Mouse (Mus musculus) erythroid progenitor cell, adult 5-6 weeks (primary cell): Measurements from ENCODE around the gene Ncdn. TPM values are rescaled to one million over a fixed set of nuclear protein-coding genes. Genes with fewer than 3 reads are reported as not detected.

Source experiments
- ATAC-seq: replicated peaks from 2 replicates; pipeline ENCODE4 v1.8.0; 2016; ENCODE audit warnings: moderate number of reproducible peaks, mild to moderate bottlenecking, moderate TSS enrichment, inconsistent platforms; ENCODE audit not compliant: poor library complexity, low FRiP score, severe bottlenecking
- total RNA-seq, 2 experiments: library from RNA; stranded (forward) in 1 of 2; stranded (reverse) in 1 of 2; fragments of 150-400 nt in 1 of 2; fragments of 186-747, 209-891 nt in 1 of 2; gene quantifications; 2 replicates each; pipeline versions ENCODE4 v1.2.3 to v1.2.4; 2015 to 2017; ENCODE audit warnings: low replicate concordance in 2 of 2

Gene Ncdn
- total RNA-seq, 2 experiments from 2014 or later = 1.3 to 3.0 TPM

DNA sequence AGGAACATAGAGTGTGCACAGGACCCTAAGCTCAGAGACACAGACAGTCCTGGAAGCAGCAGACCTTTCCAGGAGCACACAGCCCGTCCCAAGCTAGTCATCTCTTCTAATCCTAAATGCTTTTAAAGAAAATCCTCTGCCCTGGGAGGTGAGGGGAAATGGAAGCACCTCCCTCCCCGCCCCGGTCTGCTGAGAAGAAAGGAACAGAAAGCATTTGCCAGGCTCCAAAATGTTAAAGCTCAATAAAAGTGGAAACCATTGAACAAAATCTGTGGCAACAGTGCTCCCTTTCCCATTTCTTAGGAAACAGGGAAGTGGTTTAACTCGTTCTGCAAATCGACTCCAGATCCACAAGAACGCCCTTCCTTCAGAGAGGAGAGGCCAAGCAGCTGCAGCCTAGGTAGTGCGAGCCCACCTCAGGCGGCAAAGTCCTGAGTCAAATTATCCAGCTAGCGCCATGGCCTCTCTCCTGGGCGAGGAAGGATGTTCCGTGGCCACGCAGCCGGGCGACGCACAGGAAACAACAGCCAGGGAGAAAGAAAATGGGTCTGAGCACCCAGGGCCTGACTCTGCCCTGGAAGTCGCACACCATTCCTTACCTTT is 19.1 kb downstream of the Ncdn start:
- no peak for ATAC-seq

DNA sequence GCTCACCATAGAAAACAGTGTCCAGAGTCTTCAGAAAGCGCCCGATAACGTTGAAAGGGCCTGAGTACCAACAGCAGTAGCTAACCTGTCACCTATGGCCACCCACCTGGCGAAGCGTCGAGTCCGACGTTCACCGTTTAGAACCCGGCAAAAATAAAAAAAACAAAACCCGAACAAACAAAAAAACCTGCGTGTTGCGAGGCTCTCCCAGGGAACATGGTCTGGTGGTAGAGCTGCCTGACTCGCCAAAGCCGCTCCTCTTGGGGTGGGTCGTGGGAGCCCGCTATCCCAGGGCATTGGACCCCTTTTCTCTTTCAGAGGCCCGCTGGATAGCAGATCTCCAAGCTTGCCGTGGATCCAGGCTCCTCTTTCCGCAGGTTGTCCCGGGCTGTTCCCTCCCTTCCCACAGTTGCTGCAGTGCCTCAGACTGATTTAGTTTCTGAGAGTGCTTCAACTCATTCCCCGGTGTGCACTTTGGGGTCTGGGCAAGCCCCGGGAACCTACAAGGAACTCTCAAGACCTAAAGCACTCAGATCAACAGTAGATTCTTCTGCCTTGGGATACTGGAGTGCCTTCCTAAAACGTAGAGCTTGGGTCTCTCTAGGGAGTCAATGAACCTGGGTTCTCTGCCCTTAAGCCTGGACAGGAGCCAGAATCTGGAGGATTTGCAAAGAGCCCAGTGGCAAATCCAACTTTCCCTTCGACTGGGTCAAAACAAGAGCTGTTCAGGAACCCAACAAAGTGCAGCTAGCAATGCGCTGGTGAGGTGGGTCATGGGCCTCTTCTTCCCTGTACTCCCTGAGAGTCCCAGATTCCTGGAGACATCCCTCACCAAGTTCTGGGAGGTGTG is 20.5 kb downstream of the Ncdn start:
- ATAC-seq = no peak

DNA sequence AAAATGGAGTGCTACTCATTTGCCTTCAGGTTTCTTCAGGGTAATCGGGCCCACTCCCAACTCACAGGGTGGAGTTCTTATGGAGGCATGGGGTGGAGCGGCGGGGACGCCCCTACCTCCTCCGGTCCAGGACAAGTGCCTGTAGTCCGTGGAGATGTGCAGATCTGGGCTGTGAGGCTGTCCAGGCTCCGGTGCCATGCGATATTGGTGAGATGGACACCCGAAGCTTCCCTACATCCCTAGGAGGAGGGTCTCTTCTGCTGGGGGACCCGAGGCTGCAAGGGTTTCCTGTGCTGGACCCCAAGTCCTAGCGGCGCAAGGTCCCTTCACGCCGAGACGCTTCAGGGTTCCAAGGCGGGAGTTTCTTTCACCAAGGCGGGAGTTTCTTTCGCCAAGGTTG is 21.1 kb downstream of the Ncdn start:
- ATAC-seq = no peak

DNA sequence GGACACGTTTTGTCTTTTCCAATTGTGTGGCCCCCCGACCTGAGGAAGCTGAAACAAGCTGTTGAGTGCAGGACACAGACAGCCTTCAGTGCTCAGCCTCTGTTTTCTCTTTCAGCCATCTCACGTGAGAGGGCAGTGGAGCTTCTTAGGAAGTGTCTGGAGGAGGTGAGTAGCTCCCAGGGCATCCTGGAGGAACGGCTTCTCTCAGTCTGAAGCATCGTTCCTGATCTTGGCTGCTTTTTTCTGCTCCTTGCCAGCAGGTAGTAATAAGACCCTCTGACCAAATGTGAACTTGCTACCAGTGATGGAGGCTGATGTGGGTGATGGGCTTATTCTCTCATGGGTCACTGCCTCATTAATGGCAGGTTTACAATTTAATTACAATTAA is 45.8 kb downstream of the Ncdn start:
- no peak for ATAC-seq

DNA sequence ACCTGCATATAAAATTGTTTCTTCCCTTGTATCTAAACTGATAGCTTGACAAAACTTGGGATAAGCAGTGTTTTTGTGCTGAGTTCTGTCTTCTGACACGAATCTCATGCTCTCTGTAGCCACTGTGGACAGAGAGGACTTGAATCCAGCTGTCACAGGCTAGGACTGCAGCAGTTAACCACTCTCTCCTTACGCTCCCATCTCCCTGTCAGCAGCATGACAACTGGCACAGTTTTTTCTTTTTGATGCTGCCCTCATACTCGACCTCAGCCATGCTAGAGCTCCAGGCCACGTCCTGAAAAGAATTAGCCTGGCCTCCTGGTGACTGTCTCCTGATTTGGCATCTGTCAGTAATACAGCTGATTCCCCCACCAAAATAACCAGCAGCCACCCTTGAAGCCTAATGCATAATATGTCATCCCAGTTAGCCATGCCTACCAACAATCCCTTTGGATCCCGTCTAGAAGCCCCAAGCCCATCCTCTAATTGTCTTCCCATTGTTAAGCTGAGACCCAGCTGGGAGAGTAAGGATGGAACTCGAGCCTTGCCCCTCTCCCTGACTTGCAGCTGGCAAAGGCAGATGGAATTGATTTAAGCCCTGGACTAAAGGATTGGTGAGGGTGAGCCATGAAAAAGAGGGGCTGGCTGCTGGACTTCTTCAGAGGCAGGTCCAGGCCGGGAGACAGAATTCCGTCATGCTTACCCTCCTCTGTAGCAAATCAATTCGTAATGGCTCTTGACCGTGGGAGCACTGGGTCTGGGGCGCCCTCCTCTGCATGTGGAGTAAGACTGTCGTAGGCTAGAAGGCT is 46.4 kb downstream of the Ncdn start:
- ATAC-seq = no peak

DNA sequence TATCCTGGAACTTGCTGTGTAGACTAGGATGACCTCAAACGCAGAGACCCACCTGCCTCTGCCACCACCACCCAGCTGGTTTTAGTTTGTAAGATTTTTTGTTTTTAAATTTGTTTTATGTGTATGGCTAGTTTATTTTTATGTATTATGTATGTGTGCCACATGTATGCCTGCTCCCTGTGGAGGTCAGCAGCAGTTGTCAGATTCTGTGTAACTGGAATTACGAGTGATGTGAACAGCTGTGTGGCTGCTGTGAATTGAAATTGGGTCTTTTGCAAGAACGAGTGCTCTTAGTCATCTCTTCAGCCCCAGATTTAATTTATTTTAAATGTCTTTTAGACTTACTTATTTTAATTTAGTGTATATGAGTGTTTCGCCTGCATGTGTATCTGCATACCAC is 56.3 kb downstream of the Ncdn start:
- ATAC-seq = no peak

Other genes starting within 250 kb of the Ncdn start
- gene Ago4, start 220.0 kb downstream of the Ncdn start, total RNA-seq (2015; ENCODE audit: low replicate concordance) = 0.84 TPM in 1 of 2 replicates, not detected in the other
- 0.45 and 0.90 TPM in 2 replicates for gene Ago4, start 220.0 kb downstream of the Ncdn start, total RNA-seq (2017; ENCODE audit: low replicate concordance)
- 76.3 and 172 TPM in 2 replicates for gene Clspn, start 196.5 kb downstream of the Ncdn start, total RNA-seq (2015; ENCODE audit: low replicate concordance)
- gene Clspn, start 196.5 kb downstream of the Ncdn start, total RNA-seq (2017; ENCODE audit: low replicate concordance) = 304 and 354 TPM in 2 replicates
- not detected in 2 replicates for gene 5730409E04Rik, start 143.6 kb downstream of the Ncdn start, total RNA-seq (2015; ENCODE audit: low replicate concordance)
- gene 5730409E04Rik, start 143.6 kb downstream of the Ncdn start, total RNA-seq (2017; ENCODE audit: low replicate concordance) = 0.39 TPM in 1 of 2 replicates, not detected in the other
- gene Psmb2, start 75.8 kb downstream of the Ncdn start, total RNA-seq (2015; ENCODE audit: low replicate concordance) = 78.2 and 88.0 TPM in 2 replicates
- gene Psmb2, start 75.8 kb downstream of the Ncdn start, total RNA-seq (2017; ENCODE audit: low replicate concordance) = 11.7 and 47.1 TPM in 2 replicates
- not detected in 2 replicates for gene Tfap2e, start 17.2 kb downstream of the Ncdn start, total RNA-seq (2015; ENCODE audit: low replicate concordance)
- gene Tfap2e, start 17.2 kb downstream of the Ncdn start, total RNA-seq (2017; ENCODE audit: low replicate concordance) = not detected in 2 replicates
- gene AU040320, start 106 bp upstream of the Ncdn start, total RNA-seq (2015; ENCODE audit: low replicate concordance) = 11.3 and 24.5 TPM in 2 replicates
- 3.8 and 8.0 TPM in 2 replicates for gene AU040320, start 106 bp upstream of the Ncdn start, total RNA-seq (2017; ENCODE audit: low replicate concordance)
- gene Zmym4, start 214.7 kb upstream of the Ncdn start, total RNA-seq (2015; ENCODE audit: low replicate concordance) = 0.84 and 4.7 TPM in 2 replicates
- gene Zmym4, start 214.7 kb upstream of the Ncdn start, total RNA-seq (2017; ENCODE audit: low replicate concordance) = 2.2 and 13.5 TPM in 2 replicates